Mouse (Mus musculus): ENCODE data around the gene Mdfi. TPM values are rescaled to one million over a fixed set of nuclear protein-coding genes. Genes with fewer than 3 reads are reported as not detected.
A peak's percentile ranks its signal among the peaks of the same experiment; 100 is the strongest.
"Not testable (repeated sequence)": the region's sequence is repeated elsewhere in the genome, so short reads cannot be mapped to it uniquely, and the experiment has no call there.

Gene Mdfi
- under 1 TPM; 0.40 to 0.91 TPM for total RNA-seq (2021)

DNA sequence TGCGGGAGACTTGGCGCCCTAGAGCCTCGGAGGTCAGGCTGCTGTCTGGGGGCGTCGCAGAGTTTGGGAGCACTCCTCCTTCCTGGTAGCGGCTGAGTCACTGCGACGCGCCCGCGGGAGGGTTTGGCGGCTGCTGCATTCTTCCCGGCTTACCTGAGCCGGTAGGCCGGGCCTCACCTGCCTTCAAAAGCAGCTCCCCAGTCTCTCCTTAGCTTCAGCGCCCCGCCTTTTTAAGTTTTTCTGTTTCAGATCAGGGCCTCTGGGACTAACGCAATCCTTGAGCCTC, at the start of gene Mdfi:
Mdfi (minus strand) TSS at position 210 of the 286 bp plus-strand sequence.
- DNase-seq = no peak

DNA sequence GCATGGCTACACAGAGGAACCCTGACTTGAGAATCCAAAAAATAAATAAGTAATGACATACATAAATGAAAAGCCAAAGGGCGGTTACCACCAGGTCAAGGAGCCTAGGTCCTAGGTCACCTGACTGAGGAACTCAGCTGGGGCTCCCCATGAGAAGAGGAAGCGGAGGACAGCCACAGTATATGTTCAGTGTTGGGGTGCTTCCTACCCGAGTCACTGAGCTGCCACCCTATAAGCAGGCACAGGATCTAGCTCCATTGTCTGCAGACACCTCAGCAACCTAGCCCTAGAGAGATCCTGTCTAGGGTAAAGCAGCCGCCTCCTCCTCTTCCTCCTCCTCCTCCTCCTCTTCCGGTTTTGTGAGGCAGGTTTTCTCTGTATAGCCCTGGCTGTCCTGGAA, 48.6 kb upstream of the Mdfi start:
- DNase-seq = no peak

DNA sequence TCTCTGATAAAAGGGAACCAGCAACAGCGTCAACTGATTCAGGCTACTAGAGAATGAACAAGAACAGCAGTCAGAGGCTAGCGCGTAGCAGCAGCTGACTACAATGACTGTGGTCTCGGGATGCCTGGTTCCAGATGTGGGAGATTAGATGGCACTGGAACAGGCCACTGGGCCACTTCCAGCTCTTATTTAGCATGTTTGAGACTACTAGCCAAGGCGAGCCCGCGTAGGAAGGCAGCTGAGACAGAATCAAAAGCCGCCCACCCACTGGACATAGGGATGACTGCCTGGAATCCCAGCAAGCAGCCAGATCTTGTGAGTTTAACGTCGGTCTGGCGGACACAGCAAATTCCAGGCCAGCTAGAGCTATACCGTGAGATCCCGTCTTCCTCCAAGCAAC, 46.8 kb upstream of the Mdfi start:
- no peak for DNase-seq

DNA sequence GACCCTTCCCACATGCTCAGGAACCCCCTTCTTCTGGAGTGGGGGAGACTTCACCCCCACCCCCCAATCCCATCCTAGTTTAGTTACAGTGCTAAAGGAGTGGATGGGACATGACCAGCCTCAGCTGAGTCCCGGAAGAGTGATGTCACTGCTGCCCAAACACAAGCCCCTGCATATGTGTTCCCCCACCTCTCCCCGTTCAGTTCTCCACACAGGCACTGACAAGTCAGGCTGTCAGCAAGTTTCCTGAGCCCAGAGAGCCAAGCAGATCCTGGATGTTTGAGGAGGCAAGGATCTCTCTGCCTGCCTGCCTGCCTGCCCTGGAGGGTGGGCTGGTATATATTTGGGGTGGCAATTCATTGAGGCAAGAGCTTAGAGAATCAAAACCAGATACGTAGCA, 44.7 kb upstream of the Mdfi start:
- no peak for DNase-seq

DNA sequence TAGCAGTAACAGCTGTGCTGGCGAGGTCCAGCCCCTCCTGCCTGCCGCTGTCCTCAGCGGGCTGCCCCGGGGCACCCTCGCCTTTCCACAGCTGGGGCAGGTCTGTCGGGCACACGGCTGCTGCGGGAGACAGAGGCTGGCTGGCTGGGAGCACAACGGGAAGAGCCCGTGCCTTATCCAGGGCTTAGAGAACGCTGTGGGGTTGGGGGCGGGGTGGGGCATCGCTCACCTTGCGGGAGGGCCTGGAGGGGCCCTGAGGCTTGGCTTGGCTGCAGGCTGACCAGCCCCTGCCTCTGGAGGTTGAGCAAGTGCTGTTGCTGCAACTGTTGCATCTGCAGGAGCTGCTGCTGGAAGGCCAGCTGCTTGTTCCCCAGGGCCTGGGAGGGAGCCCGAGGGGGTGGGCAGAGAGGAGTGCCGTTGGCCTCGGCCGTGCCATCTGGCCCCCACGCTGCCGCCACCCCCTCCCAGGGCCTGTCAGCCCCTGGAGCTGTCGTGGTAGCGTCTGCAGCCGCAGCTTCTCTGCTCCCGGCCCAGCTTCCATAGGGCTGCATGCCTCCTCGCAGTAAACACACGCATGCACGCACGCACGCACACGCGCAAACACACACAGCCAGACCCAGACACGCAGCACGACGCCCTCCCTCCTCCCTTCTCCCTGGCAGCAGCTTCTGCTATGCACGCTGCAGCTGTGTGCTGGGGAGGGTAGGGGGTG, 44.0 kb upstream of the Mdfi start:
- DNase-seq = peak; percentile 70 to 75

DNA sequence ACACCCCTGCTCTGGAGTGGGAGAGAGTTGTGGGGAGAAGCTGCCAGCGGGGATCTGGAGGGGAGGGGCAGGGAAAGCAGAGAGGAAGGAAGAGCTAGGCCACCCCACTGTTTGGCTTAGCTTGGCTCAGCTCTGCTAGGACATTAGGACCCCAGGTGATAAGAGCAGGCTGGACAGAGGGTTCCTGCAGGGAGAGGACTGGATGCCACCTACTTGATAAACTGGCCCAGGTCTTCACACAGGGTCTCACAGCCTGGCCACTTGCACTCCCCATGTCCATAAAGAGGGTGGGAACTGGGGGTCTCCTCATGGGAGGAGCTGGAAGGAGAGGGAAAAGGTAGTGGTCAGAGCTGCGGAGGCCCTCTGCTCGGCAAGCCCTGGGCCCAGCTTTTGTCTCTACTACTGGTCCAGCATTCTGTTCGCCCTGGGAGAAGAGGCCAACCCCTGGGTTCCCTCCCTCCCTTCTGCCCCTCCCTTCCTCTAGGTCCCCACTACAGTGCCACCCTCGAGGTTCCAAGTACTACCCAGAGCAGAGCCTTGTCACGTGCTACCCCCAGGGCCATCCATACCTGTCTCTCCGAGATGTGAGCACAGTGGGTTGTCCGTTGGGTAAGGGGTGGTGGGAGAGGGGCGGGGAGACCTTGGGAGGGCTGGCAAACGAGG, 43.4 kb upstream of the Mdfi start:
- no peak for DNase-seq

DNA sequence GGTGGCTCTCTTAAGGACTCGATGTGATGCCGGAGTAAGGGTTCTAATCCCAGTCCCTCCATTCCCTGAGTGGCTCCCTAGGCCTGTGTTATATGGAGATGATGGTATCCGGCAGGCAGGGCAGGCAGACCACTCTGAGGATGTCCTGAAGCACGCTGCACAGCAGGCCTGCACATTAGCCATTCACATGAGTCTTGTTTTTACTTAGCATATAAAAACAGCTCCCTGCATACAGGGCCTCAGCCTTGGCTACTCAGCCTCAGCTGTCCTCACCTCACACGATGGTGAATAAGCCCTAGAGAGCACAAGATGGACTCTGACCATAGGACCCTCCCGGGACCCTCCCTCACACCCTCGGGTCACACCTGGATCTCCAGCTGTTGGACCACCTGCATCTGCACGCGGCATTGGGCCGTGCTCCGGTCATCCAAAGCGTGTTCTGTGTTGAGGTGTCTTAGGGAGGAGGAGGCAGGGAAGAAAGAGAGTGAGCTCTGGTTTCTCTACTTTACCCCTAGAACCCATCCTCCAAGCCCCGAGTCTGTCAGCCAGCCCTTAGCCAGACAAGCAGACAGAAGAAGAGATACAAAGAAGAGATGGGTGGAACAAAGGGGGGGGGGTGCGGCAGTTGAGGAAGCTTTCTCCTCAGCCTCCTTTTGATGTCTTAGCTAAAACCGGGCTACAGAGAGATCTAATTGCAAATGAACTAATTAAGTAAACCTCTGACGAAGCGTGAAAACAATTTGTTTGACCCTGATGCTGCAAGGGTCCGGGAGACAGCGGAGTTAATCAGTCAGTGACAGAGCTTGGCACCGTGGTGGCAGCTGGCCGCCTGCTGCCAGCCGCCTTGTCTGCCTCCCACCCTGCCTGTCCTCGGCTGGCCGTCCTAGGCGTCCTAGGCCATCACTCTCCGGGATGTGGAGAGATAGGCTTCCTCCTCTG, 42.6 kb upstream of the Mdfi start:
- no peak for DNase-seq

DNA sequence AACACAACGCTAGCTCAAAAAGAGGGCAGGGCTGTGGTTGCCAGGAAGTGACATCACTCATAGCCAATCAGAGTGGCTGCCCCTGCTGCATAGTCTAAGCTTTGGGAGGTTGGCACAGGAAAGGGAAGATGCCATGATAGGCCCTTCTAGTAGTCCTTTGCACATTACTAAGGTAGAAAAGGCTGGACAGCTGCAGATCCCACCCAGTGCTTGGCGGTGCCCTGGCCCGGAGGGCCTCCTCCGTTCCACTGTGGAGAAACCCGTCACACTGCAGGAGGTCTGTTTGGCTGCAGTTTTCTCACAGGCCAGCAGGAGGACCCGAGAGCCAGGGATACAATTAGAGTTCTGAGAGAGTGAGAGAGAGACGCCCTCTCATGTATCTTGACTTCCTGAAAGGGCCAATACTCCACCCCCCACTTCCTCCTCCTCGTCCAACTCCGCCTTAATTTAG, 38.9 kb upstream of the Mdfi start:
- peak; percentile 85 to 88 for DNase-seq

DNA sequence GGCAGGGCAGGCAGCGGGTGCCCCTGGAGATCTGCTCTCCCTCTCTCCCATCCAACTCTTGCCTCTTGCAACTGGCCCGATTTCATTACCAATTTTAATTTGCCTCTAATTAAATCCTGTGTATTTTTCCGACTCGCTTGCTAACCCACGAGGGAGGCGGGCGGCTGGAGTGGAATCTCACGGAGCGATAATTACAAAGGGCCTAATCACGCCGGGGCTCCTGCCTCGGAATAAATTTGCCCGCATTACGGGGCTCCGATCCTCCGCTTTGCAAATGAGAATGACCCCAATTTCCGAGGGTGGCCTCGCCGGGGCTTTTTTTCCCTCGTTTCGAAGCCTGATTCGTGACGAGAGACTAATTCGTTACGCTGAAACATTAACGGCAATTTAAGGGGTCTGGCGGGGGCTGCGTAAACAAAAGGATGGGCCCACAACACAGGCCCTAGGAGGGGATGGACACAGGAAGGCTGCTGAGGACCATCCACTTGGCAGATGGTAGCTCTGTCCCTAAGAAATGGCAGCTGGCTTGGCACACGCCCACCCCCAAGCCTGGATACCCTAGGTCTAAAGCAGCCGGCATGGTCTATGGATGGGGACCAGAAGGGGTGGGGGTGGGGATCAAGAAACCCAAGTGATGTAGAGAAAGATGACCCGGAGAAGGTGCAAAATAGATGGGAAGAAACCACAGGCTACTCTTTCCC, 38.0 kb upstream of the Mdfi start:
- DNase-seq = no peak

DNA sequence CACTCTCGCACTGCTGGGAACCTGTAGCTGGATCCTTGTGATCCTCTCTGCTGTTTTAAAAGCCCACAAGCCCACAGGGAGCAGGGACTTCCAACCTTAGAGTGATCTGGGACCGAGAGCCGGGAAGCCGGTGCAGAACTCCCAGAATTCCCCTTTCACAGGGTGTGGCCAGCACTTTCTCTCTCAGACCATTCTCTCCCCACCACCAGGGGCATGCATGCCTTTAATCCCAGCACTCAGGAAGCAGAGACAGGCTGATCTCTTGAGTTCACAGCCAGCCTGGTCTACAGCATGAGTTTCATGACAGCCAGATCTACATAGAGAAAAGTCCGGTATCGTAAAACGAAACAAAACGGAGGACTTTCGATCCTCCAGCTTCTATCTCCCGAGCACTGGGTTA, 35.4 kb upstream of the Mdfi start:
- no peak for DNase-seq

DNA sequence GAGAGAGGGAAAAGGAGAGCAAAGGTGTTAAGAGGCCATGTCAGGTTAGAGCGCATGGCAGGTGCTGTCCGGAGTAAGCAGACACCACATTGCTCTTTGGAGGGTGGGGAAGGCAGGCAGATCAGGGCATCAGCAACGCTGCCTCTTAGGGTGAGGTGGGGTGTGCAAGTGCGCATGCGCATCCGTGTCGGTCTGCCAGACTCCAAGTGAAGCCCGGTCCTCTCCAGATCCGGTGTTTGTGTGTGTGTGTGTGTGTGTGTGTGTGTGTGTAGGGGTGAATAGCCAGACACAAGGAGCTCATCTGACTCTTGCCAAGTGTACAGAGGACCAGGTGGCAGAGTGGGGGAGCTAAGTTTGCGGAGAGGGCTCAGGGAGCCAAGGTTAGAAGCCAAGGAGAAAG, 31.5 kb upstream of the Mdfi start:
- DNase-seq = no peak

DNA sequence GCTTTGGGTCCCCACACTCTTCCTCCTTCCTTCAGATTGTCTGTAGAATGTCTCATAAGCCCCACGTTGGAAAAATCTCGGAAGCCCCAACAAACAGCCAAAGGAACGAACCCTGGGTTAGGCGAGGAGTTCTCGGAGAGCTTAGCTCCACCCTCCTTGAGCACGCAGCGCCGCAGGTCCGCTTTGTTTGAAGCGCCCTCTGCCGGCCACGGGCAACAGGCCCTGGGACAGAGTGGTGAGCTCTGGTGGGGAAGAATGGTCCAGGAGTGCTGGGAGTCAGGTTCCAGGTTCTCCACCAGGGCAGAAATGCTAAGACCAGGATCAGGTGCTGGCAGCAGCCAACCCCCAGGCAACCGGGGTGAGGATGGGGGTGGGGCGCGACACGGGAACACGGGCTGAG, 30.0 kb upstream of the Mdfi start:
- peak; percentile 80 to 82 for DNase-seq

DNA sequence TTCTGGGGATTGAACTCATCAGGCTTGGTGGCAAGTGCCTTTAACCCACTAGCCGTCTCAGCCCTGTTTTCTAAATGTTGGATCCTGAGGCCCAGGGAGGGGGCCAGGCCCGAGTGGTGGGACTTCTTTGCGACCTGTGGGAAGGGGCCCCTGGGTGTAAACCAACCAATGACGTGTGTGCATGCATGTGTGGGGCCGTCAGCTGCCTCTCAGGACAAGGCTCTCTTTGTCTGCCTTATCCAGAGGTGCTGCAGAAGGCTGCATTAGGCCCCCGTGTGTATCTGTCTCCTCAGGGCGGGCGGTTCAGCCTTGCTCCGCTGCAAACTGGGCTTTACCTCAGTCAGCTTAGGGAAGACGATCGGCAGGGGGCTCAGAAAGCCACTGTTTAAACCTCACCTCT, 28.9 kb upstream of the Mdfi start:
- no peak for DNase-seq

DNA sequence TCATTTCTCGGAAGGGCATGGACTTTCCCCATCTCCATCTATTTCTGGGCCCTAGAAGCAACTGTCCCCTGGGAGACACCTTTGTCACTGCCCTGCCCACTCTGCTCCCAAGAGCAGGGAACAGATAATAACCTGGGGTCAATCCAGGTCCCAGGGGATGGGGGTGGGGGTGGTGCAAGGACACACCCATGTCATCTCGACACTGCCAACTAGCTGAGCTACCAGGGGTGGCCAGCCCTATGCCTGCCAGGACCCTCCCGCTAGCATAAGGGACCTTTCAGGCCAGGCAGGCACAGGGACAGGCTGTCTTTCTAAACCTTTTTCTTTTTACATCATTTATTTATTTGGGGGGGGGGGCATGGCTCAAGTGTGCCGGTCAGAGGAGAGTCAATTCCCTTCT, 28.5 kb upstream of the Mdfi start:
- DNase-seq = no peak

DNA sequence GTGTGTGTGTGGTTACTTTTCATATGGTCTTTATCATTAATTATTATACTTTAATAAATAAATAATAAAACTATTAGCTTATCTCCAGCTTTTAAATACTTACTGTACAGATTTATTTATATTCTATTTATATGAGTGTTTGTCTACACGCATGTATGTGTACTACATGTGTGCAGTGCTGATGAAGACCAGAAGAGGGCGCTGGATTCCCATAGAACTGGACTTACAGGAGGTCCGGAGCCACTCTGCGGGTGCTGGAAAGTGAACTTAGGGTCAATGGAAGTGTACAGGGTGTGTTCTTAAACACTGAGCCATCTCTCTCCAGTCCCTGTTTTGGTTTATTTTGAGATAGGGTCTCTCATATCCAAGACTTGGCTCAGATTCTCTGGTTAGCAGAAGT, 21.1 kb upstream of the Mdfi start:
- no peak for DNase-seq

DNA sequence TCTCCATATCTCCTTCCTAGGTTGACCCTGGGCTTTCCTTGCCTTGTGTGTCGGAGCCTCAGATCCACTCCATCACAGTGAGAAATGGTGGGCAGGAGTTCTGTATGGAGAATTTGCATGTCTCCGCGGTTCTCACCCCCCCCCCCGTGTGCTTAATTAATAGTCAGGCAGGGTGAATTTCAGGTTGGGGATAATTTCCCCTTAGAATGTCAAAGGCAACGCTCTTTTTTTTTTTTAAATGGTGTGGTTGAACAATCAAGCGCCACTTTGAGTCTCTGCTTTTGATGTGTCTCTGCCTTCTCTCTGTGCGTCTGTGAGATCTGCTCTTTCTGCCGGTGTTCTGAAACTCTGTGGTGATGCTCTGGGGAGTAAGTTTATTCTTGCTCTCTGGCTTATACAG, 20.4 kb upstream of the Mdfi start:
- DNase-seq = no peak

DNA sequence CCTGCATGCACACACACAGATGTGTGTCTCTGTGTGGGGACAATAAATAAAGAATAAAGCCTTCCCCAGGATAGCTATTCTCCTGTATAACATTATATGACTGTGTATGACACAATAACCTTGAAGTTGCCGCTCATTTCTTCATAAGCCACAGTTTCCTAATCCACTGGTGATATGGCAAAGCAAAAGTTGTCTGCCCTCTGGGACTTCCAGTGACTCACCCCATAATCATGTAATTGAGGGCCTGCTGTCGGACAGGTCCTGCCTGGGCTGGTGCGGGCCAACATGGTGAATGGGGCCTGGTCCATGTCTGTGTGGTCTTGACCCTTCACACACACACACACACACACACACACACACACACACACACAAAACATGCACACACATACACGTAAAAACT, 19.3 kb upstream of the Mdfi start:
- no peak for DNase-seq

DNA sequence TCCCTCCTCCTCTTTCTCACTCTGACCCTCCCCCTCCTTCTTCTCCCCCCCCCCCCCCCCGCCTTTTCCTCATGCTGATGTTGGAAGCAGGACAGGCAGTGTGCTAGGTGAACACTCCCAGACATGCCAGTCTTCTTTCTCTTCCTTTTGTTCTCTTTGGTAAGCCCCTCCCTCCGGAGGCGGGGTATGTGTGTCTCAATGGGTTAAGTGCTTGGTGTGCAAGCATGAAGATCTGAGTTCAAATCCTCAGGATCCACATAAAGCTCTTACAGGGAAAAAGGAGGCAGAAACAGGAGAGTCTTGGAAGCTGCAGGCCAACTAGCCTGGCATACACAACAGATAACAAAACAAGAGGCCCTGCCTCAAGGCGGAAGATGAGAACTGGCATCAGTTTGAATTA, 18.8 kb upstream of the Mdfi start:
- DNase-seq = no peak

DNA sequence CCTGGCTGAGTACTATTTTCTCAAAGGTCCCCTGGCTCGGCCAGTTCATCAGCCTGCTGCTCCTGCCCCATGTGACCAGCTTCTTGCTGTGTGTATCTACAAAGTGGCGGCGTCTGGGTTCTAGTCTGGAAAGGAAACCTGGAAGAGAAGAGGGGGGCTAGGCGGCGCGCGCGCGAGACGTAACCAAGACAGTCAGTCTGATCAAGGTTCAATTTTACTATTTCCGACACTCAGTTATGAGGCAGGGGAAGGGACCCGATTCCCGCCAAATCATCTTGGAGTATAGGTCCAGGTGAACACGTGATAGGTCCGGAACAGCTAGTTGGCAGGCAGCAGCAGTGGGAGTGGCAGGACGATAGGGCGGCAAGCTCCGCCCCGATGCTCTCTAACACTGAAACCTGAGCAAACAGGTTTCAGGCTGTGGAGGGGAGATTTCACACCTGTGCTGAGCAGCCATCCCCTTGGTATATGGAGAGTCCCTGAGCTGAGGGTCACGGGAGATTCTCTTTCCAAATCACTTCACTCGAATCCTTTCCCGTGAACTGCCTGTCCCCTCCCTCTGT, 17.4 kb upstream of the Mdfi start:
- not testable (repeated sequence) for DNase-seq

DNA sequence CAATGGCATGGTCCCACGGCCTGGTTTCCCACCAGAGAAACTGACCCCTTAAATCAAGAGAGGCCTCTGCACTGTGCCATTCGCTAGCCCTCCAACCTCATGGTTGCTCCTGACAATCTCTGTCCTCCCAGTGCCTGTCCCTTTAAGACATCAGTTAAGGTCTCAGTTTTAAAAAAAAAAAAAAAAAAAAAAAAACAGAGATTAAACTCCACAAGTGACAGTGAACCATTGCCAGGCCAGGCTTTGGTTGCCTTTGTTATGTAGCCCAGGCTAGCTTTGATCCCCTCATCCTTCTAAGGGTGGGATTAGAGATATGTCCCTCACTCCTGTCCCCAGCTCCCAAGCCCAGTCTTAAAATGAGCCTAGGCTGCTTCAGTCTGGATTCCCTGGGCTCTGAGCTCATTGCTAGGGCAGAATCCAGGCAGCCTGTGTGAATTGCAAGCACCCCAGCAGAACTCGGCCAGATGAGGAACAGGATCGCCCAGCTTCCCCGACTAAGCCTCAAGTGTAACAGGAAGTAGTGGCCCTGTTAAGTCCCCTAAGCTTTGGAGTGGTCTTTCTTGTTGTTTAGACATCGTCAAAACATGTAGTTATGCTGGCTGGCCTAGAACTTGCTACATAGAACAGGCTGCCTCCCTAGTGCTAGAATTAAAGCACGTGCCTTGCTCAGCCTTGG, 16.3 kb upstream of the Mdfi start:
- no peak for DNase-seq

DNA sequence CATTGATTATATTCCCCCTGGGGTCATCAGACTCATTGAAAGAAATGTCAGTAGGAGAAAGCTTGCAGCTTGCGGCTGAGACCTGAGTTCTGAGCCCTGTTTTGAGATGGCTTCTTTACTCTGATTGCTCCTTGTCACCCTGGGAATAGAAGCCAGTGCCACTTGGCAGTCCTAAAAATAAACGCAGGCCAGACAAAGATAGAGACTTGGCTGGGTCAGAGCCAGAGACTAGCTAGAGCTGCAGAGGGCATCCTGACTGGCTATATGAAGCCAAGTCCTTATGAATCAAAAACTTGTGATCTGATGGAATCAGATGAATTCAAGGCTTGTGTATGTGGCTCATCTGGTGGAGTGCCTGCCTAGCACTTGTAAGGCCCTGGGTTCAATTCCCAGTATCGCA, 15.5 kb upstream of the Mdfi start:
- no peak for DNase-seq

DNA sequence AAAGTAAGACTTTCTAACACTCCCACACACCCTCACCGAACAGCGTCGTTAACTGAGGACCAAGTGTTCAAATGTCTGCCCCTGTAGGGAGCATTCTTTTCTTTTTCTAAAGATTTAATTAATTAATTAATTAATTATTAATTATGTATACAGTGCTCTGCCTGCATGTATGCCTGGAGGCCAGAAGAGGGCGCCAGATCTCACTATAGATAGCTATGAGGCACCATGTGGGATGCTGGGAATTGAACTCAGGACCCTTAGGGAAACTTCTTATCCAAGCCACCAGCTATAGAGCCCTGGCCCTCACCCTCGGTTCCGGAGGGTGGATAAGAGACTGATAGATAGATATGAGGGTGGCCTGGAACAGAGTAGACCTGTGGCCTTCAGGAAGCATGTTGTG, 13.5 kb upstream of the Mdfi start:
- no peak for DNase-seq
